Mouse (Mus musculus) liver, adult 2 months (tissue): ENCODE results near the gene Per2.
A peak's percentile ranks its signal among the peaks of the same experiment; 100 is the strongest.

ENCODE experiments used
- CTCF ChIP-seq: fragments of 200-500 bp; IDR thresholded peaks from 2 replicates; pipeline ENCODE4 v1.5.1; 2011; ENCODE audit warnings: low read depth, low read length, control low read depth
- POLR2A ChIP-seq: fragments of 200-500 bp; IDR thresholded peaks from 2 replicates; pipeline ENCODE4 v1.6.1; 2011; ENCODE audit warnings: low read length, control low read depth; ENCODE audit not compliant: insufficient read depth; ENCODE audit errors: extremely low read depth

DNA sequence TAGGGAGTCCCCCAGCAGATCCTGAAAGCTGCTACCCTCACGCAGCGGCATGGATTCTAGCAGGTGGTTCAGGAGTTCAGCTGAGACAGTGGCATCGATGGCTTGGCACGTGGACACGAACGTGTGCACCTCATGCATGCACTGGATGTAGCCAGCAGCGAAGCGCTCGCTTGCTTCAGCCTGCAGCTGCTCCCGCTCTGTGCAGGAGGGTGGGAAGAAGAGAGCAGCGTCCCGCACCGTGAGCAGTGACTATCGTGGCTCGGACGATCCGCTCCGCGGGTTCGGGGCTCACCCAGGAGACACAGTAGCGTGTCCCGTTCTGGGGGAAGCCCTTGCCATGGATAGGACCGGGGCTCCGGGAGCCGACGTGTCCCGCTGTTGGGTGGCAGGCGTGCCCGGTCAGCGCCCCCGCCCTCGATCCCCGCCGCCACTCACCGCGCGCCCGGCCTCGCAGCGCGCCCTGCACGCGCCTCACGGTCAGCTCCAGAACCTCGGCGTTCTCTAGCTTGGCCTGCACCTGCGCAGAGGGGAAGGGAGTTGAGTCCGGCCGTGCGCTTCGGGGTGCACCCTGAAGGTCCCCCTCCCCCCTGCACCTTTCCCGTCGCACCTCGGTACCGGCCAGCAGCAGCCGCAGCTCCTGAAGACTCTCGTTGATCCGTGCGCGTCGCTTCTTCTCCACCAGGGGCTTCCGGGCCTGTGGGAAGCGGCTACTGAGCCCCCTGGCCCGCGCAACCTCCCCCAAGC, 46.7 kb downstream of the Per2 start:
- TF ChIP-seq CTCF: no peak
- 0 out of 2 replicates have a peak, but pooled peaks have one; percentile 14 for TF ChIP-seq POLR2A
